Mouse (Mus musculus): ENCODE results near the gene Gm49320. TPM values are rescaled to one million over a fixed set of nuclear protein-coding genes. Genes with fewer than 3 reads are reported as not detected.
"Not testable (repeated sequence)": the region's sequence is repeated elsewhere in the genome, so short reads cannot be mapped to it uniquely, and the experiment has no call there.

Gene Gm49320
- polyA plus RNA-seq, 1 experiment from 2014 or later: 1.1 TPM

- Histone ChIP-seq H3K4me2 (ENCODE audit: low read depth, low read length) (peak overlapping the region; percentile 75), H3K9me3 (ENCODE audit: control insufficient read depth, low read length) (no peaks in the 10 kb centered on the region), H3K9ac (ENCODE audit: low read length) (peak overlapping the region; percentile 97), H3K27me3 (ENCODE audit: control insufficient read depth, insufficient read depth, low read depth, low read length) (no peaks in the 10 kb centered on the region), H3K4me3 (ENCODE audit: low read length) (peak overlapping the region; percentile 96), H3K27ac (ENCODE audit: low read length) (no peak overlapping the region), H3K36me3 (ENCODE audit: control insufficient read depth, insufficient read depth, low read length) (peaks cover 5% of the 10 kb centered on the region; the same call in 1 of the 2 replicates), H3K4me1 (replicated peaks; ENCODE audit: control insufficient read depth, insufficient read depth, low read length) (peaks cover 22% of the 10 kb centered on the region)
- ATAC-seq (ENCODE audit: low read depth): no peak
- 59% methylated on average over 6 of the region's 6 CpGs for WGBS
These were observed 15.3 kb downstream of the Gm49320 start for GRCm38 (mm10) chr8:4254001-4254400.

GRCm38 (mm10) chr8:4255471-4255870, 16.8 kb downstream of the Gm49320 start:
- H3K4me1 ChIP-seq (replicated peaks; ENCODE audit: control insufficient read depth, insufficient read depth, low read length): peaks cover 24% of the 10 kb centered on the region
- H3K4me2 ChIP-seq (ENCODE audit: low read depth, low read length); H3K4me3 ChIP-seq (ENCODE audit: low read length); H3K9me3 ChIP-seq (ENCODE audit: control insufficient read depth, low read length); H3K36me3 ChIP-seq (ENCODE audit: control insufficient read depth, insufficient read depth, low read length); H3K9ac ChIP-seq (ENCODE audit: low read length); H3K27me3 ChIP-seq (ENCODE audit: control insufficient read depth, insufficient read depth, low read depth, low read length); ATAC-seq (ENCODE audit: low read depth); H3K27ac ChIP-seq (ENCODE audit: low read length): not testable (repeated sequence)
- WGBS: 78% methylated on average over 7 of the region's 7 CpGs

DNA sequence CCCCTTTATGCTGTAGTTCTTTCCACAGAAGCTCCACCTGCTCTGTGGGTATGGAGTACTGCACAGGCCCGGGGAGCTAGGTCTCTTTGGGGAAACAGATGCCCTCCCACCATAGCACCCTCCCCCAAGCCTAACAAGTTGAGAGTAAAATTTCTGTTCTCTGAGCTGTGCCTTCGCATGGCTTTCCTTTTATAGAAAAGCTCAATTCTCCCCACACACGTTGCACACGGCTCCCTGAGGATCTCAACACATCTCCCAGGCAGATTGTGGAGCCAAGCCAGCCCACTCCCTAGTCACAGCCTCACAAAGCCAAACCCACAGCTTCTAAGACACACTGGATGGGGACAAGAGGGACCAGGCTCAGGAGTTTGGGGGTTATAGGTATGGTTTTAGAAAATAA, 18.2 kb downstream of the Gm49320 start:
- ATAC-seq (ENCODE audit: low read depth): no peak
- no peaks in the 10 kb centered on the region for H3K27me3 ChIP-seq (ENCODE audit: control insufficient read depth, insufficient read depth, low read depth, low read length)
- WGBS: 48% methylated on average over 4 of the region's 4 CpGs
- H3K36me3 ChIP-seq (ENCODE audit: control insufficient read depth, insufficient read depth, low read length): peaks cover 6% of the 10 kb centered on the region
- H3K4me2 ChIP-seq (ENCODE audit: low read depth, low read length): no peak overlapping the region
- no peak overlapping the region for H3K9ac ChIP-seq (ENCODE audit: low read length)
- no peak overlapping the region for H3K4me3 ChIP-seq (ENCODE audit: low read length)
- peaks cover 22% of the 10 kb centered on the region for H3K4me1 ChIP-seq (replicated peaks; ENCODE audit: control insufficient read depth, insufficient read depth, low read length)
- H3K9me3 ChIP-seq (ENCODE audit: control insufficient read depth, low read length): no peaks in the 10 kb centered on the region
- no peak overlapping the region for H3K27ac ChIP-seq (ENCODE audit: low read length)

GRCm38 (mm10) chr8:4257350-4257749, 18.7 kb downstream of the Gm49320 start:
- no peak overlapping the region for H3K27ac ChIP-seq (ENCODE audit: low read length)
- H3K4me3 ChIP-seq (ENCODE audit: low read length): no peak overlapping the region
- no peak overlapping the region for H3K4me2 ChIP-seq (ENCODE audit: low read depth, low read length)
- H3K9me3 ChIP-seq (ENCODE audit: control insufficient read depth, low read length): no peaks in the 10 kb centered on the region
- peaks cover 10% of the 10 kb centered on the region for H3K36me3 ChIP-seq (ENCODE audit: control insufficient read depth, insufficient read depth, low read length)
- WGBS: 78% methylated on average over 4 of the region's 4 CpGs
- H3K4me1 ChIP-seq (replicated peaks; ENCODE audit: control insufficient read depth, insufficient read depth, low read length): peaks cover 21% of the 10 kb centered on the region
- H3K27me3 ChIP-seq (ENCODE audit: control insufficient read depth, insufficient read depth, low read depth, low read length): no peaks in the 10 kb centered on the region
- no peak overlapping the region for H3K9ac ChIP-seq (ENCODE audit: low read length)
- no peak for ATAC-seq (ENCODE audit: low read depth)

GRCm38 (mm10) chr8:4258233-4258632, 19.6 kb downstream of the Gm49320 start:
- Histone ChIP-seq H3K36me3 (ENCODE audit: control insufficient read depth, insufficient read depth, low read length) (peaks cover 14% of the 10 kb centered on the region), H3K4me1 (replicated peaks; ENCODE audit: control insufficient read depth, insufficient read depth, low read length) (peaks cover 18% of the 10 kb centered on the region), H3K27ac (ENCODE audit: low read length) (peak overlapping the region; percentile 71; the same call in 1 of the 2 replicates), H3K4me2 (ENCODE audit: low read depth, low read length) (peak overlapping the region; percentile 95), H3K9me3 (ENCODE audit: control insufficient read depth, low read length) (no peaks in the 10 kb centered on the region), H3K4me3 (ENCODE audit: low read length) (peak overlapping the region; percentile 78), H3K9ac (ENCODE audit: low read length) (peak overlapping the region; percentile 79), H3K27me3 (ENCODE audit: control insufficient read depth, insufficient read depth, low read depth, low read length) (no peaks in the 10 kb centered on the region)
- 2% methylated on average over 35 of the region's 35 CpGs for WGBS
- ATAC-seq (ENCODE audit: low read depth): peak; percentile 55

DNA sequence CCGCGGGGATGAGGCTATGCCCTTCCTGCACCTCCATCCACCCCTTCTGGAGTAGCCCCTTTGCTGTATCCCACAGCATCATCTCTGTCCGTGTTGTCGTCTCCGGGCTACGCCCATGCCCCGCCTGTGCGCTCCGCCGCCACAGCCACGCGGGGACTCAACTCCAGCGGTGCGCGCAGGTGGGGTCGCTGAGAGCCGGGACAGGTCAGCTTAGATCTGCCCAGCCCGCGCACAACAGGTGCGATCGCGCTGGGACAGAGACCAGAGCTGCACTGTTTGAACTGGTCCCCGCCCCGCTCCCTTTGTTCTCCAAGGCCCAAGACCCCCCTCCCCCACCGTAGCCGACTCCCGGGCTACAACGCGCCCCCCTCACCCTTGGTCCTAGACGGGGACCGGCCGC, 20.0 kb downstream of the Gm49320 start:
- peak; percentile 73 for ATAC-seq (ENCODE audit: low read depth)
- H3K27ac ChIP-seq (ENCODE audit: low read length): peak overlapping the region; percentile 71
- H3K4me2 ChIP-seq (ENCODE audit: low read depth, low read length): peak overlapping the region; percentile 95
- no peaks in the 10 kb centered on the region for H3K27me3 ChIP-seq (ENCODE audit: control insufficient read depth, insufficient read depth, low read depth, low read length)
- peak overlapping the region; percentile 78 for H3K4me3 ChIP-seq (ENCODE audit: low read length)
- H3K9me3 ChIP-seq (ENCODE audit: control insufficient read depth, low read length): no peaks in the 10 kb centered on the region
- H3K4me1 ChIP-seq (replicated peaks; ENCODE audit: control insufficient read depth, insufficient read depth, low read length): peaks cover 16% of the 10 kb centered on the region
- H3K9ac ChIP-seq (ENCODE audit: low read length): peak overlapping the region; percentile 79
- H3K36me3 ChIP-seq (ENCODE audit: control insufficient read depth, insufficient read depth, low read length): peaks cover 16% of the 10 kb centered on the region
- under 1% methylated on average over 30 of the region's 32 CpGs for WGBS

DNA sequence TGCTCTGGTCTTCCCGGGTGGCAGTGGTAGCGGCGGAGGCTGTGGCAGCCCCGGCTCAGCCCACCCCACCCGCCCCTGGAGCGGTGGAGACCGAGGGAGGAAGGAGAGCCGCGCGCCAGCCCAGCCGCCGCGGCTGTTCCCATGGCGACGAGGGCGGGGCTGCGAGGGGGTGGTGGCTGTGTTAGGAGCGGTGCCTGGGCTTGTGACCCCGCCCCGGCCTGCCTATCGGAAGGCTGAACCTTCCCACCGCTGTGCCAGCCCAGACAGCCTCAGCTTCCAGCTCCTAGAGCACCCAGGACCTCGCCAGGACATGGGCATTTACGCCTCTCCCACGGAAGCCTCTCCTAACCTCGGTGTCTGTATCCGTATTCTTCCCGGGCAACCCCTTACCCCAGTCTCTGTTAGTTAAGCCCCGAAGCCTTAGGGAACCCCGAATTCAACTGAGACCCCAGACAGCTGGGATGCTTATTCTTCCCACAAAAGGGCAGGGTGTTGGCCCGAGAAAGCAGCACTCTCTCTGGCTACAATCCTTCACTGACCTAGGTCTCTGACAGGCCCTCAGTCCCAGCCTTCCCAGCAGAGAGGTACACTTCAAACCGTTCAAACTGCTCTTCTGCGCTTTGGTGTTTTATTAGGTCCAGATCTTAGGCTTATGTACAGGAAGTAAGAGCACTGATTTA, 20.6 kb downstream of the Gm49320 start, which contains the start of gene Ctxn1:
Gene Ctxn1 (minus strand): TSS at position 150 of the 680 bp plus-strand sequence.
- peak; percentile 94 for ATAC-seq (ENCODE audit: low read depth)
- Histone ChIP-seq H3K36me3 (ENCODE audit: control insufficient read depth, insufficient read depth, low read length) (peaks cover 21% of the 10 kb centered on the region), H3K27me3 (ENCODE audit: control insufficient read depth, insufficient read depth, low read depth, low read length) (no peaks in the 10 kb centered on the region), H3K27ac (ENCODE audit: low read length) (peak within 1 kb of the TSS; percentile 71), H3K4me3 (ENCODE audit: low read length) (peak within 1 kb of the TSS; percentile 78), H3K4me2 (ENCODE audit: low read depth, low read length) (peak within 1 kb of the TSS; percentile 95), H3K4me1 (replicated peaks; ENCODE audit: control insufficient read depth, insufficient read depth, low read length) (peaks cover 11% of the 10 kb centered on the region), H3K9me3 (ENCODE audit: control insufficient read depth, low read length) (no peaks in the 10 kb centered on the region), H3K9ac (ENCODE audit: low read length) (peak within 1 kb of the TSS; percentile 79)
- 5% methylated on average over 31 of the region's 33 CpGs for WGBS

GRCm38 (mm10) chr8:4259805-4260170, 21.1 kb downstream of the Gm49320 start:
- Histone ChIP-seq H3K27ac (ENCODE audit: low read length) (no peak overlapping the region; the same call in 1 of the 2 replicates), H3K9ac (ENCODE audit: low read length) (no peak overlapping the region), H3K4me2 (ENCODE audit: low read depth, low read length) (no peak overlapping the region), H3K4me3 (ENCODE audit: low read length) (no peak overlapping the region), H3K36me3 (ENCODE audit: control insufficient read depth, insufficient read depth, low read length) (peaks cover 24% of the 10 kb centered on the region), H3K4me1 (replicated peaks; ENCODE audit: control insufficient read depth, insufficient read depth, low read length) (peaks cover 10% of the 10 kb centered on the region), H3K9me3 (ENCODE audit: control insufficient read depth, low read length) (no peaks in the 10 kb centered on the region), H3K27me3 (ENCODE audit: control insufficient read depth, insufficient read depth, low read depth, low read length) (no peaks in the 10 kb centered on the region)
- 76% methylated on average over 4 of the region's 4 CpGs for WGBS
- ATAC-seq (ENCODE audit: low read depth): no peak

- ATAC-seq (ENCODE audit: low read depth): no peak
- H3K27ac ChIP-seq (ENCODE audit: low read length): no peak overlapping the region
- 84% methylated on average over 8 of the region's 8 CpGs for WGBS
- H3K4me3 ChIP-seq (ENCODE audit: low read length): no peak overlapping the region
- no peak overlapping the region for H3K9ac ChIP-seq (ENCODE audit: low read length)
- no peaks in the 10 kb centered on the region for H3K27me3 ChIP-seq (ENCODE audit: control insufficient read depth, insufficient read depth, low read depth, low read length)
- H3K4me1 ChIP-seq (replicated peaks; ENCODE audit: control insufficient read depth, insufficient read depth, low read length): peaks cover 5% of the 10 kb centered on the region
- no peaks in the 10 kb centered on the region for H3K9me3 ChIP-seq (ENCODE audit: control insufficient read depth, low read length)
- peaks cover 45% of the 10 kb centered on the region for H3K36me3 ChIP-seq (ENCODE audit: control insufficient read depth, insufficient read depth, low read length)
- H3K4me2 ChIP-seq (ENCODE audit: low read depth, low read length): no peak overlapping the region
These were observed 24.6 kb downstream of the Gm49320 start for GRCm38 (mm10) chr8:4263105-4263791.

All from lung, embryonic 16.5 days (tissue).